Mouse (Mus musculus) thymus, adult 18-20 months (tissue): Measurements from ENCODE around the gene Zfp219.
"Not testable (repeated sequence)": the region's sequence is repeated elsewhere in the genome, so short reads cannot be mapped to it uniquely, and the experiment has no call there.

Experiments used
- DNase-seq, 2 experiments: peaks; one replicate each; pipeline ENCODE4 v3.0.0; 2022; ENCODE audit warnings: mixed read lengths in 2 of 2

The Zfp219 gene

GRCm38 (mm10) chr14:52020486-52021137, at the start of gene Zfp219:
Zfp219 (minus strand) TSS chr14:52020733.
- DNase-seq, result peak; percentile 65 to 77

- DNase-seq, result no peak
These were observed 45.6 kb upstream of the Zfp219 start for GRCm38 (mm10) chr14:52066135-52066534.

- DNase-seq, result no peak
These were observed 41.3 kb upstream of the Zfp219 start for GRCm38 (mm10) chr14:52061798-52062197.

- no peak for DNase-seq
These were observed 40.3 kb upstream of the Zfp219 start for GRCm38 (mm10) chr14:52060800-52061199.

GRCm38 (mm10) chr14:52059982-52060381, 39.4 kb upstream of the Zfp219 start:
- DNase-seq, result no peak

GRCm38 (mm10) chr14:52052720-52053119, 32.2 kb upstream of the Zfp219 start:
- DNase-seq, result not testable (repeated sequence)

GRCm38 (mm10) chr14:52045966-52046565, 25.5 kb upstream of the Zfp219 start:
- no peak for DNase-seq

- DNase-seq, result peak; percentile 8 to 13
These were observed 24.6 kb upstream of the Zfp219 start for GRCm38 (mm10) chr14:52044901-52045678.

GRCm38 (mm10) chr14:52043446-52043845, 22.9 kb upstream of the Zfp219 start:
- no peak for DNase-seq

GRCm38 (mm10) chr14:52042359-52042758, 21.8 kb upstream of the Zfp219 start, which contains the start of gene Olfr221:
Olfr221 (minus strand) TSS chr14:52042459.
- DNase-seq, result not testable (repeated sequence)

GRCm38 (mm10) chr14:52039332-52039731, 18.8 kb upstream of the Zfp219 start:
- no peak for DNase-seq

- no peak for DNase-seq
These were observed 15.4 kb upstream of the Zfp219 start for GRCm38 (mm10) chr14:52035926-52036325.

- no peak for DNase-seq
These were observed 5.8 kb upstream of the Zfp219 start for GRCm38 (mm10) chr14:52026342-52026741.

- DNase-seq, result no peak
These were observed 3.6 kb upstream of the Zfp219 start for GRCm38 (mm10) chr14:52024133-52024532.

GRCm38 (mm10) chr14:52022709-52023459, 2.4 kb upstream of the Zfp219 start:
- peak; percentile 79 to 89 for DNase-seq

GRCm38 (mm10) chr14:52022244-52022708, 1.7 kb upstream of the Zfp219 start:
- DNase-seq, result no peak

GRCm38 (mm10) chr14:52021568-52022212, 1.2 kb upstream of the Zfp219 start:
- DNase-seq, result no peak

GRCm38 (mm10) chr14:52021138-52021529, 601 bp upstream of the Zfp219 start:
- DNase-seq, result no peak

- peak; percentile 95 to 96 for DNase-seq
These were observed 768 bp downstream of the Zfp219 start for GRCm38 (mm10) chr14:52019590-52020340.

GRCm38 (mm10) chr14:52019051-52019589, 1.4 kb downstream of the Zfp219 start:
- no peak for DNase-seq
